Mouse (Mus musculus) CH12.LX (cell line): ENCODE results near the gene Ubb. TPM values are rescaled to one million over a fixed set of nuclear protein-coding genes. Genes with fewer than 3 reads are reported as not detected.
A peak's percentile ranks its signal among the peaks of the same experiment; 100 is the strongest.

Source experiments
- DNase-seq: peaks from one replicate; pipeline ENCODE4 v3.0.0-alpha.2; 2013; ENCODE audit errors: extremely low read depth
- H3K27ac ChIP-seq: 2 replicates; pipeline ENCODE4 v1.5.1; 2012; ENCODE audit warnings: low read depth, mild to moderate bottlenecking, control low read depth, moderate library complexity; ENCODE audit not compliant: insufficient read depth
- H3K27me3 ChIP-seq: replicated peaks from 2 replicates; pipeline ENCODE3; 2012; ENCODE audit warnings: inconsistent platforms
- H3K36me3 ChIP-seq, 2 experiments: replicated peaks in 1 of 2; 2 replicates each; pipeline versions ENCODE3 to v1.6.1; 2012; ENCODE audit warnings: inconsistent platforms in 1 of 2, low read length in 1 of 2, mild to moderate bottlenecking in 1 of 2, mixed read lengths in 1 of 2, moderate library complexity in 1 of 2; ENCODE audit not compliant: control insufficient read depth in 1 of 2, insufficient read depth in 1 of 2
- H3K4me1 ChIP-seq, 2 experiments: 2 replicates each; pipeline ENCODE4 v1.6.1; 2012; ENCODE audit warnings: inconsistent platforms in 1 of 2, moderate library complexity in 1 of 2; ENCODE audit not compliant: insufficient read depth in 2 of 2, control insufficient read depth in 1 of 2
- H3K4me2 ChIP-seq: 2 replicates; pipeline ENCODE4 v1.6.1; 2012; ENCODE audit warnings: low read depth, mild to moderate bottlenecking, control low read depth; ENCODE audit not compliant: poor library complexity, insufficient read depth, severe bottlenecking
- H3K4me3 ChIP-seq, 3 experiments: fragments of 150-350 bp in 1 of 3; sonication (generic) in 1 of 3; replicated peaks in 1 of 3; 2 replicates each; pipeline versions ENCODE3 to v1.5.1; 2011 to 2012; ENCODE audit warnings: low read depth in 2 of 3, low read length in 2 of 3, mild to moderate bottlenecking in 2 of 3, moderate library complexity in 2 of 3, control low read depth in 1 of 3, improper control_type of control experiment in 1 of 3, inconsistent platforms in 1 of 3, mixed read lengths in 1 of 3; ENCODE audit not compliant: poor library complexity in 1 of 3
- H3K79me2 ChIP-seq: replicated peaks from 2 replicates; pipeline ENCODE4 v1.6.1; 2012; ENCODE audit warnings: mild to moderate bottlenecking, moderate library complexity; ENCODE audit not compliant: control insufficient read depth, poor library complexity, insufficient read depth, severe bottlenecking; ENCODE audit errors: extremely low read depth
- H3K9ac ChIP-seq: 2 replicates; pipeline ENCODE4 v1.6.1; 2012; ENCODE audit warnings: low read depth, mild to moderate bottlenecking, control low read depth, moderate library complexity; ENCODE audit not compliant: insufficient read depth
- H3K9me3 ChIP-seq: replicated peaks from 2 replicates; pipeline ENCODE3; 2012; ENCODE audit warnings: low read length, inconsistent platforms, mixed read lengths
- BHLHE40 ChIP-seq: IDR thresholded peaks from 2 replicates; pipeline ENCODE4 v1.6.1; 2011; ENCODE audit warnings: mild to moderate bottlenecking, low read depth, low read length, improper control_type of control experiment
- CHD1 ChIP-seq: IDR thresholded peaks from 2 replicates; pipeline ENCODE4 v1.6.1; 2012; ENCODE audit warnings: low read depth, low read length, improper control_type of control experiment, inconsistent platforms
- CTCF ChIP-seq, 2 experiments: IDR thresholded peaks in 1 of 2; conservative IDR thresholded peaks in 1 of 2; 2 replicates each; pipeline ENCODE4 v1.5.1; 2011 to 2012; ENCODE audit warnings: low read depth in 2 of 2, low read length in 2 of 2, improper control_type of control experiment in 1 of 2, inconsistent platforms in 1 of 2, mild to moderate bottlenecking in 1 of 2, moderate library complexity in 1 of 2
- E2F4 ChIP-seq: IDR thresholded peaks from 2 replicates; pipeline ENCODE4 v1.6.1; 2011; ENCODE audit warnings: low read depth, low read length, improper control_type of control experiment; ENCODE audit not compliant: insufficient replicate concordance
- ELF1 ChIP-seq: IDR thresholded peaks from 2 replicates; pipeline ENCODE4 v1.6.1; 2014; ENCODE audit warnings: low read depth, mild to moderate bottlenecking, inconsistent platforms, low read length, improper control_type of control experiment
- EP300 ChIP-seq: IDR thresholded peaks from 2 replicates; pipeline ENCODE4 v1.6.1; 2011; ENCODE audit warnings: low read length, improper control_type of control experiment
- HCFC1 ChIP-seq: IDR thresholded peaks from 2 replicates; pipeline ENCODE4 v1.6.1; 2012; ENCODE audit warnings: low read depth, mild to moderate bottlenecking, inconsistent platforms, low read length, improper control_type of control experiment
- JUND ChIP-seq: conservative IDR thresholded peaks from 2 replicates; pipeline ENCODE4 v1.6.1; 2011; ENCODE audit warnings: low read depth, low read length, improper control_type of control experiment
- KAT2A ChIP-seq: IDR thresholded peaks from 2 replicates; pipeline ENCODE4 v1.6.1; 2012; ENCODE audit warnings: low read length, improper control_type of control experiment, inconsistent platforms; ENCODE audit not compliant: insufficient replicate concordance
- MAZ ChIP-seq: IDR thresholded peaks from 2 replicates; pipeline ENCODE4 v1.6.1; 2012; ENCODE audit warnings: low read depth, mild to moderate bottlenecking, inconsistent platforms, low read length, improper control_type of control experiment, moderate library complexity
- MXI1 ChIP-seq: IDR thresholded peaks from 2 replicates; pipeline ENCODE4 v1.6.1; 2011; ENCODE audit warnings: mild to moderate bottlenecking, low read depth, low read length, improper control_type of control experiment
- NRF1 ChIP-seq: IDR thresholded peaks from 2 replicates; pipeline ENCODE4 v1.6.1; 2014; ENCODE audit warnings: low read depth, mild to moderate bottlenecking, inconsistent platforms, low read length, improper control_type of control experiment, moderate library complexity
- POLR2A ChIP-seq: IDR thresholded peaks from 2 replicates; pipeline ENCODE4 v1.6.1; 2011; ENCODE audit warnings: low read depth, mild to moderate bottlenecking, improper control_type of control experiment, low read length
- RAD21 ChIP-seq: IDR thresholded peaks from 2 replicates; pipeline ENCODE4 v1.6.1; 2011; ENCODE audit warnings: low read depth, mild to moderate bottlenecking, low read length, improper control_type of control experiment, moderate library complexity
- RCOR1 ChIP-seq: conservative IDR thresholded peaks from 2 replicates; pipeline ENCODE4 v1.6.1; 2012; ENCODE audit warnings: low read depth, mild to moderate bottlenecking, inconsistent platforms, low read length, improper control_type of control experiment
- SMC3 ChIP-seq: IDR thresholded peaks from 2 replicates; pipeline ENCODE4 v1.6.1; 2011; ENCODE audit warnings: low read depth, low read length, improper control_type of control experiment
- TBP ChIP-seq: conservative IDR thresholded peaks from 2 replicates; pipeline ENCODE4 v1.6.1; 2011; ENCODE audit warnings: low read depth, low read length, improper control_type of control experiment
- TCF12 ChIP-seq: IDR thresholded peaks from 2 replicates; pipeline ENCODE4 v1.6.1; 2014; ENCODE audit warnings: low read depth, mild to moderate bottlenecking, inconsistent platforms, low read length, improper control_type of control experiment
- USF1 ChIP-seq: IDR thresholded peaks from 2 replicates; pipeline ENCODE4 v1.6.1; 2014; ENCODE audit warnings: low read depth, mild to moderate bottlenecking, inconsistent platforms, low read length, improper control_type of control experiment
- ZMIZ1 ChIP-seq: IDR thresholded peaks from 2 replicates; pipeline ENCODE4 v1.6.1; 2012; ENCODE audit warnings: low read depth, mild to moderate bottlenecking, inconsistent platforms, low read length, improper control_type of control experiment
- ZNF384 ChIP-seq: IDR thresholded peaks from 2 replicates; pipeline ENCODE4 v1.6.1; 2012; ENCODE audit warnings: low read depth, low read length, improper control_type of control experiment, inconsistent platforms
- dilution Hi-C: fragments of 300-500 bp; cut with MboI; formaldehyde crosslinking; loops from 2 replicates; pipeline ENCODE4 v1.14.3; 2020; ENCODE audit warnings: low sequenced_read_pairs; ENCODE audit not compliant: extremely low pct_unique_long_range_greater_than_20kb, extremely low pct_ligation_motif_present
- in situ Hi-C: fragments of 300-500 bp; cut with MboI; formaldehyde crosslinking; loops from 3 replicates; pipeline ENCODE4 v1.14.3; 2019; ENCODE audit warnings: low sequenced_read_pairs, low pct_ligation_motif_present, low pct_unique_long_range_greater_than_20kb, mixed read lengths
- polyA plus RNA-seq: library from polyadenylated mRNA; unstranded; fragments of >175 nt; gene quantifications from 2 replicates; pipeline ENCODE4 v1.2.1, GENCODE M21; 2012; ENCODE audit warnings: low read depth; ENCODE audit not compliant: insufficient read length
- total RNA-seq, 2 experiments: library from RNA; depleted of rRNA; stranded (reverse); fragments of 300-350 nt in 1 of 2; fragments of >200 nt in 1 of 2; gene quantifications; 2 replicates each; pipeline ENCODE4 v1.2.3; 2012 to 2014

Gene Ubb
- total and polyA plus RNA-seq, 3 experiments: 1,092 to 2,098 (median 1,487) TPM

DNA sequence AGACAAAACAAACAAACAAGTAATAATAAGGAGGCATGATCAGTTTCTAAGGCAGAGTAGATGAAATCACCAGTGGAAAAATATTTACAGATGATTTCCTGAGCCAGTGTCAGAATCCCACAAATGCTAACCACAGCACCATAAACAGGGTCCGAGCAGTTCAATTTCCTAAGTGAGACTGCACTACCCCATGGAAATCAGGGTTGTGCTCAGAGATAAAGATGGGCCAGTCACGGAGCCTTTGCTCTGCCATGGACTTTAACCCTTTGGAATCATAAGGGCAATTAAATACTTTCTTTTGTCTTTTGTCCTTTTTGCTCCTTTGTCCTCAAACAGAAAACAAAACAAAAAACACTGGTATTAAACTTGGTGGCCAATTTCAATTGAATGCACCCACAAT lies 28.7 kb upstream of the Ubb start:
- Histone ChIP-seq H3K4me1 (no peaks in the 10 kb centered on the region), H3K4me2 (no peak overlapping the region), H3K9ac (no peak overlapping the region), H3K27ac (no peak overlapping the region), H3K27me3 (no peaks in the 10 kb centered on the region), H3K36me3 (peaks cover 6 to 15% of the 10 kb centered on the region in 2 experiments), H3K4me3 (no peak overlapping the region), H3K9me3 (no peaks in the 10 kb centered on the region), H3K79me2 (no peaks in the 10 kb centered on the region)
- in situ Hi-C loops (no loop called here), dilution Hi-C loops (no loop called here)
- no peak for DNase-seq
- TF ChIP-seq MXI1 (no peak), EP300 (no peak), JUND (no peak), MAZ (no peak), RAD21 (no peak), SMC3 (no peak), ELF1 (no peak), POLR2A (no peak), HCFC1 (no peak)

- dilution Hi-C loops: no loop called here
- Histone ChIP-seq H3K79me2 (peaks cover 19% of the 10 kb centered on the region), H3K27me3 (peaks cover 29% of the 10 kb centered on the region), H3K36me3 (peaks cover 11 to 12% of the 10 kb centered on the region in 2 experiments), H3K27ac (no peak overlapping the region), H3K9ac (peak overlapping the region; percentile 80), H3K4me3 (peak overlapping the region in 1 of 3 experiments; percentile 54), H3K4me2 (peak overlapping the region; percentile 98), H3K9me3 (no peaks in the 10 kb centered on the region), H3K4me1 (peaks cover 10 to 28% of the 10 kb centered on the region in 2 experiments)
- no peak for DNase-seq
- in situ Hi-C loops: no loop called here
- TF ChIP-seq TBP (no peak), RCOR1 (no peak), SMC3 (no peak), CTCF (conservative IDR thresholded peaks at IDR 0.05 in 1 of 2, IDR thresholded peaks at IDR 0.05 in 1 of 2; ENCODE audit: low read depth in 2 of 2, low read length in 2 of 2) (no peak), USF1 (no peak), CHD1 (peak; percentile 85), ZMIZ1 (no peak), ZNF384 (peak; percentile 58), KAT2A (no peak), BHLHE40 (no peak), TCF12 (no peak), NRF1 (no peak), POLR2A (no peak), E2F4 (no peak)
Observed at GRCm38 (mm10) chr11:62537089-62537488, 13.9 kb upstream of the Ubb start.
